Mouse (Mus musculus): ENCODE measurements at regions not wholly inside any gene's neighbourhood (a gene's known extent, or its start where the extent isn't known, plus 50 kb on each side); places are given as distances from the start of the nearest gene placed in this dataset.

DNA sequence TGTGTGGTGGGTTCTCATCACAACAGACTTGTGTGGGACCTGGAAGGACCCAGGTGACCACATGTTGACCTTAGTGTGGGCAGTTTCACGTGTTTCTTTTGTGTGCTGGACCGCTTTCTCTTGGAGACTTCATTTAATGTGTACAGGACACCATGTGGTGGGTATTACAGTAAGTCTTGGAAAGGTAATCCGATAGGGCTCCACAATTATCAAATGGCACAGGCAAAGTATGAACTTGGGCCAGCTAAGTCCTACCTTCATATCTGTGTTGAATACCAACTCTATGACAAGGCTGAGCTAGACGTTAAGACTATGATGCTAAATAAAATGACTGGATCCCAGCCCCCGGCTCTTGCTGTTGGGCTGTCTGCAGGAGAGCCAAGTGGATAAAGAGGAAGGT is 173.5 kb downstream of the 1500009L16Rik start:
- DNase-seq (ENCODE audit: low spot score in 2 of 2), result no peak

DNA sequence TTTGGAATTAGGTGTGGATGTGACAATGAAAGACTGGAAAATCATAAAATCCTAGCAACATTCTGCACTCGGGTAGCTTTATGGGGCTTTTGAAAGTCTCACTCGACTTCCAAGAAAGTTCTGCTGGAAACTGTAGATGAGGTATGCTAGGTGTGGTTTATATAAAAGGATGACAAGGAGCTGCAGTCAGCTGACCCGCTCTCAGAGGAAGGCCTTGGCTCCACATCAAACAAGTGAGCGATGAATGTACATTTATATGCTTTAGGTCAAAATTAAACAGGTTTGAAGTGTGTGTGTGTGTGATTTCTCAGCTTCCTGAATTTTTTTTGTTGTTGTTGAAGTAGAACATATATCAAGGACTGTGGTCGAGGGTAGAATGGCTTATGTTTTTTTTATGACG is 174.9 kb downstream of the 1500009L16Rik start:
- no peak for DNase-seq (ENCODE audit: low spot score in 2 of 2)

DNA sequence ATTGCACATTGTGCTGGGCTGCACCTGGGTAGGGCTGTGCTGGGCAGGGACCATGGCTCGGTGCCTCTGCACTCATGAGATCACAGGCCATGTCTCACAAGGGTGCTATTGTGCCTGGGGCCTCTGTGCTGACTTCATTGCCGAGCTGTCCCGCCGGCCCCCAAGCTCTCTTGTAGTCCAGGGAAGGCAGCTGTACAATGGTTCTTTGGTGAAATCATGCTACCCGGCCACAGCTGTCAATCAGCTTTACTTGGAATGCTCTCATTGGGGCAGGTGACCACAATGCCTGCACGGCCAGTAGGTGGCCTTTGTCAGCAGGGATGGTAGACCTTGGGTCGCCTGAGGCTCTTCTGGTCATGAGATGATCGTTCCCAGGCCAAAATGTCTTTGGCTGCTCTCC is 184.1 kb downstream of the 1500009L16Rik start:
- DNase-seq (ENCODE audit: low spot score in 2 of 2), result no peak

- no peak for DNase-seq (ENCODE audit: low spot score in 2 of 2)
These were observed 188.1 kb downstream of the 1500009L16Rik start for GRCm38 (mm10) chr10:83910649-83911370.

GRCm38 (mm10) chr10:83914401-83915132 is 191.9 kb downstream of the 1500009L16Rik start:
- DNase-seq (ENCODE audit: low spot score in 2 of 2), result no peak

DNA sequence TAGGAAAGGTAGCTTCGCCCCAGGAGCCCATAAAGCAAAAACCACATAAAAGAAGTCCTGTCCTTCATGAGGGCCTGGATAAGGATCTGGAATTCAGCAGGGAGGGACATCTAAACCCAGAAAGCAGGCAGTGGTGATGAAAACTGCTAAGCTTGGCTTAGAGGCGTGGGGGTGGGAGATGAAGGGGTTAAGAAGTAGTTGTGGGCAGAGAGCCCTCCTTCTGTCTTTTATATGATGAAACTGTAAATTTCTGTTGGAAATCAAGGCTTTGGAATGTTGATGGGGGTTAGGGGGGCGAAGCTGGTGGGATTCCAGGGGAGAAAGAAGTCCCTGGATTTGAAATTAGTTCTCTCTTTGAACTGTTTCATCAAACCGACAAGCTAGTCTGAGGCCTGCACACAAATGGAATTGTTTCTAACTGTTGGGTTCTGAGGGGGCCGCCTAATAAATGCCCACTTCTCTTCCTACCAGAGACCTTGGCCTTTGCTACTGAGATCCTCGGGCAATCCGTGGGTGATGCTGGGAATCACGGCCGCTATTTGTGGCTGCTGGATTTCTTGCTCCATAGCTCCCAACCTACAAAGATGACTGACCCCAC is 192.6 kb downstream of the 1500009L16Rik start:
- DNase-seq (ENCODE audit: low spot score in 2 of 2), result no peak

- DNase-seq (ENCODE audit: low spot score in 2 of 2), result no peak
These were observed 204.3 kb downstream of the 1500009L16Rik start for GRCm38 (mm10) chr10:83926990-83927389.

GRCm38 (mm10) chr10:83927554-83927953 is 204.9 kb downstream of the 1500009L16Rik start:
- DNase-seq (ENCODE audit: low spot score in 2 of 2), result no peak

- DNase-seq (ENCODE audit: low spot score in 2 of 2), result no peak
These were observed 209.1 kb downstream of the 1500009L16Rik start for GRCm38 (mm10) chr10:83931758-83932157.

DNA sequence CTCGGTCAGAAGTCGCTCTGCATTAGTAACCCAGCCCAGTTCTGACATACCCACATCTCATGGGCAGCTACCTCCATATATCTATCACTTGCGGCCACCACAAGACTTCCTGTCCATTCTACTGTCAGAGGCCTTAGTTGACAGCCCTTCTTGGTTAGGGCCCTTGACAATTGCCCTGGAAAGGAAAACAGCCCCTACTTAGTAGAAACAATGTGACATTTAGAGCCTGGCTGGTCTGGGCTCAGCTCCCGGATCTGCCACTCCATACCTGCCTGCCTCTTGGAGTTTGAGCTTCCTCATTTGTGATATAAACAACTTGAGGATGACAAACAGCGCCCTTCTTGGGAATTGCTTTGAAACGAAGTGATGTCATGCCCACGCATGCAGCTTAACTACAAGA is 210.5 kb downstream of the 1500009L16Rik start:
- no peak for DNase-seq (ENCODE audit: low spot score in 2 of 2)

GRCm38 (mm10) chr10:83934498-83934897 is 211.8 kb downstream of the 1500009L16Rik start:
- DNase-seq (ENCODE audit: low spot score in 2 of 2), result no peak

DNA sequence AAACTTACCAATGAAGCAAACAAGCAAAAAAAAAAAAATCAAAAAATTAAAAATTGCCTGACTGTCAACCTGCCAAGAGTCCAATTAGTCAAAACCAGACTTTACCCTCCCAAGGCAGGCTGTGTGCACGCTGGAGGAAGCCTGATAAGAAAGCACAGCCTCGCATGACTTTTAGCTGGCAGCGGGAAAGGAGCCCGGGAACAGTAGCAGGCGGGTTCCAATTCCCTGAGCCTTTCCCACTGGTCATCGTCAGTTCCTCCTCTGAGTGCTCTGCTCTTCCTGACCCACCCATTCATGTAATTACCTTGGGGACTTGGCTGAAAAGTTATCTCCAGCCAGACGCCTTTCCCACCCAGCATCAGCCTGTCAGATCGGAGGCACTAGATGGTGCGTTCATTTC is 214.5 kb downstream of the 1500009L16Rik start:
- DNase-seq (ENCODE audit: low spot score in 2 of 2), result no peak

DNA sequence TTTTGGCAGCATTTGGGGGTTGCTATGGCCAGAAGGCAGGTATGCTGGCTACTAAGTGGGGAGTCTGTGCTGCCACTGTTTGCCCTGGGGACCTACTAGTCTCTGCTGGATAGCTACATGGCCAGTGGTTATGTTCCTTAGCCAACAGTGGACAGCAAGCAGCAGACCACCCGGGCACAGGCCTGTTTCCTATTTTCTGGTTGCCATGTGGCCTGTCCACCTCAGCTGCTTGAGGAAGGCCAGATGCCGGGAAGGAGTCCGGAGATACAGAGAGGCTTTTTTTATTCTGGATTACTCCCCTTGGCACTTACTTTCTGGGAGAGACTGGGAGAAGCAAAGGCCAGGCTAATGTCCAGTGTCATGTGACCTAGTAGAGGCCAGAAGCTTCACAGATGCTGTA is 219.4 kb downstream of the 1500009L16Rik start:
- DNase-seq (ENCODE audit: low spot score in 2 of 2), result no peak

GRCm38 (mm10) chr10:83944158-83944557 is 221.5 kb downstream of the 1500009L16Rik start:
- no peak for DNase-seq (ENCODE audit: low spot score in 2 of 2)

DNA sequence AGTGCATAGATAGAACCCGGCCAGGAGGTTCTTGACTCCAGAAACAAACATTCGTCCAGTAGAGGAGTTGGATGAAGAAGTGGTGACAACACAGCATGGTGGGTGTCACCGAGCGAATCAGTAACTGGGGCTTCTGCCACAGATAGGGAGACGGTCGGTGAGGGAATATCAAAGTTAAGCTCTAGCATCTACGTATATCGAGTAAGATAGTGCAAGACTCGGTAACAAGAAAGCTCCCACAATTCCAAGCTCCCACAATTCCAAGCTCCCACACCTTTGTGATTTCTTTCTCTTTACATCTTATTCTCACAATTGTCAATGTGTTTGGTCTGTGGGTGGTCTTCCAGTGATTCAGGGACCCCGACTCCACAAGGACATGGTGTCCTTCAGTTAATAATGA is 222.2 kb downstream of the 1500009L16Rik start:
- no peak for DNase-seq (ENCODE audit: low spot score in 2 of 2)

- no peak for DNase-seq (ENCODE audit: low spot score in 2 of 2)
These were observed 222.8 kb downstream of the 1500009L16Rik start for GRCm38 (mm10) chr10:83945503-83945902.

GRCm38 (mm10) chr10:83946186-83947176 is 223.8 kb downstream of the 1500009L16Rik start:
- no peak for DNase-seq (ENCODE audit: low spot score in 2 of 2)

- DNase-seq (ENCODE audit: low spot score in 2 of 2), result no peak
These were observed 234.6 kb downstream of the 1500009L16Rik start for GRCm38 (mm10) chr10:83957118-83957759.

DNA sequence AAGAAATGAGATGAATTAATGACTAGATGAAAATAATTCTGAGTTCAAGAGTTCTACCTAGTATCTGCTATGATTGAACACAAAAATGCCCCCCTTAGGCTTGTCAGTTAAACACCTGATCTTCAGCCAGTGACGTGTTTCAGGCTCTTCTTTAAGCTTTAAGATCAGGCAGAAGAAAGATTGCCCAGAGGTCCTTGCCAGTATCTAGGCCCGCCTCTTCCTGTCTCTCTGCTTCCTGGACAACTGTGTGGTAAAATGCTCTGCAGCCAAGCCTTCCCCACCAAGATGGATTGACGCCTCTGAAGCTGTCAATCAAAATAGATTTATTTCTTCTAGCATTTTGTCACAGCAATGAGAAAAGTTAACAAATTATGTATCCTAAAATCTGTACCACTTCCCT is 235.7 kb downstream of the 1500009L16Rik start:
- DNase-seq (ENCODE audit: low spot score in 2 of 2), result no peak

DNA sequence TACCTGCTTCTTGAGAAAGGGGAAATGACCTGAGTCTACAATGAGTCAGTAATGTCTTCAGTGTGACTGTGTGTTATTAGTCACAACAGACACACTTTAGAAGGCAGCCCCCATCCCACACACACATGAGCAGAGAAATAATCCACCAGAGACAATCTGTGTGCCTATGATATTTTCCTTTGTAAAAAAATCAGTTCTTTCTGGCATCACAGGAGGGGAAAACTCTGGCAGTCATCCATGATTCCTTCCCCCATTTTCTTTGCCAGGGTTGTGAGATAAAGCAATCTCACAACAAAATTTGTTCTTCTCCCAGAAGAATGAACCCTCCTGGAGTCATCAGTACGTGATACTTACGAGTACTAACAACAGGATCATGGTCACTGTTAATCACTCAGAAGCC is 236.2 kb downstream of the 1500009L16Rik start:
- DNase-seq (ENCODE audit: low spot score in 2 of 2), result no peak
